Mouse (Mus musculus) intestine, postnatal 0 days (tissue): Measurements from ENCODE around the gene Xntrpc. TPM values are rescaled to one million over a fixed set of nuclear protein-coding genes. Genes with fewer than 3 reads are reported as not detected.
"Not testable (repeated sequence)": the region's sequence is repeated elsewhere in the genome, so short reads cannot be mapped to it uniquely, and the experiment has no call there.

ENCODE experiments used
- ATAC-seq: fragments of 200-750 bp; cut with Nextera tagmentation; 2 replicates; pipeline ENCODE4 v1.8.0; 2017; ENCODE audit warnings: mild to moderate bottlenecking, moderate TSS enrichment, moderate library complexity
- H3K27ac ChIP-seq: fragments of 300-500 bp; sonication (generic); 2 replicates; pipeline ENCODE4 v1.5.1; 2014; ENCODE audit warnings: mild to moderate bottlenecking, low read depth, low read length, moderate library complexity
- H3K27me3 ChIP-seq: fragments of 300-500 bp; sonication (generic); replicated peaks from 2 replicates; pipeline ENCODE4 v1.6.1; 2014; ENCODE audit warnings: low read length, mixed read lengths; ENCODE audit not compliant: control insufficient read depth, insufficient read depth
- H3K36me3 ChIP-seq: fragments of 300-500 bp; sonication (generic); 2 replicates; pipeline ENCODE4 v1.6.1; 2014; ENCODE audit warnings: mild to moderate bottlenecking, moderate library complexity; ENCODE audit not compliant: control insufficient read depth, insufficient read depth
- H3K4me1 ChIP-seq: fragments of 300-500 bp; sonication (generic); replicated peaks from 2 replicates; pipeline ENCODE4 v1.6.1; 2014; ENCODE audit warnings: antibody characterized with exemption, low read length, mixed read lengths; ENCODE audit not compliant: control insufficient read depth, insufficient read depth
- H3K4me2 ChIP-seq: fragments of 300-500 bp; sonication (generic); replicated peaks from 2 replicates; pipeline ENCODE4 v1.6.1; 2014; ENCODE audit warnings: low read depth, mild to moderate bottlenecking, moderate library complexity
- H3K4me3 ChIP-seq: fragments of 300-500 bp; sonication (generic); 2 replicates; pipeline ENCODE4 v1.5.1; 2014; ENCODE audit warnings: low read depth, low read length
- H3K9ac ChIP-seq: fragments of 300-500 bp; sonication (generic); 2 replicates; pipeline ENCODE4 v1.6.1; 2014; ENCODE audit warnings: mild to moderate bottlenecking, low read depth, low read length
- H3K9me3 ChIP-seq: fragments of 300-500 bp; sonication (generic); 2 replicates; pipeline ENCODE4 v1.6.1; 2016; ENCODE audit warnings: mixed run types; ENCODE audit not compliant: control insufficient read depth
- CTCF ChIP-seq: sonication (generic); IDR thresholded peaks from 2 replicates; pipeline ENCODE4 v1.5.1; 2016; ENCODE audit warnings: low read depth, mild to moderate bottlenecking, control low read depth, antibody characterized with exemption, moderate library complexity
- WGBS: fragments of 180-500 bp; shearing (Covaris S2); extraction: QIAGEN DNeasy Blood & Tissue Kit; methylation state at CpG from one replicate; pipeline ENCODE4 v1.1.7; 2014; 5-methylcytosine and 5-hydroxymethylcytosine counted together
- polyA plus RNA-seq: library from polyadenylated mRNA; unstranded; fragments of >200 nt; fragmentation: Nextera tagmentation; extraction: Ambion mirVana; gene quantifications from 2 replicates; pipeline ENCODE4 v1.2.1, GENCODE M21; 2015

Gene Xntrpc
- 0.16 TPM in 1 of 2 replicates, not detected in the other for polyA plus RNA-seq

DNA sequence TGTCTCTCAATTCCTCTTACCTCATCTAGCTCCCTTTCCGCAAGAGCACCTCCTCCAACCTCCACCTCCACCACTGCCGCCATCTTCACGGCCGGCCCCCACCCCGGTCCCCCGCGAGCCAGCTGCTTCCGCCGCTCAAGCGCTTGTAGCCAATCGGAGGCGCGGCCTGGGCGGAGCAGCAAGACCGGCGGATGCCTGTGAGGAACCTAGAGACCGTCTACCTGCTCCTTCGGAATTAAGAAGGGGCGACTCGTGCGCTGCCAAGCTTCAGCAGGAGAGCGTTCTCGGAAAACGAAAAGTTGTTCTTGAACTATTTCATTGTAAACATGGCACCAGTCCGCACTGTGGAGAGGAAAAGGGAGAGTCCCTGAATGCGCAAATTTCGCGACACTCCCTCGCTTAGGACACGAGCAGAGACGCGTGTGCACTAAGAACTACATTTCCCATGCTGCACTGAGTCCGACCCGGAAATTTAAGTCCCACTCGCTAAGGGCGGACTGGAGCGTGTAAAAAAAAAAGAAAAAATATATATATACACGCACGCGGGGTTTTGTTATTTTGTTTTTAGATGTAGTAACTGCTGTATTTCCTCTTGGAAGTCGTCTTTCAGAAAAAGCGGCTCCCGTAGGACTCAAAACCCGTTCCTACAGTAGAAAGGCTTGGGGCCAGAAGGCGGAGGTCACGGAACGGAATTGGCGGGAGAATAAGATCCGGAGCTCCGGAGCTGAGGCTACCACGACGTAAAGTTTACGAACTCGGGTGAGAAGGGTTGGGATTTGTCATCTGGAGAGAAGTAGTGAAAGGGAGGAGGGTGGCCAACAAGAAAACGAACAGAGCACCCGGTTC, at the start of gene Xntrpc, which contains the start of the genes Rnf121 and Xndc1:
Xntrpc (plus strand) TSS at position 668 of the 846 bp plus-strand sequence.
Rnf121 (minus strand) TSS at position 424 of the 846 bp plus-strand sequence.
Xndc1 (plus strand) TSS at position 466 of the 846 bp plus-strand sequence.
- Histone ChIP-seq H3K4me3 (peak within 1 kb of the TSS; percentile 70), H3K4me1 (peaks cover 17% of the 10 kb centered on the region; the same call in 1 of the 2 replicates), H3K4me2 (peak within 1 kb of the TSS; percentile 72), H3K9me3 (no peaks in the 10 kb centered on the region), H3K27me3 (no peaks in the 10 kb centered on the region), H3K9ac (peak within 1 kb of the TSS; percentile 53), H3K36me3 (no peaks in the 10 kb centered on the region), H3K27ac (peak within 1 kb of the TSS; percentile 60)
- under 1% methylated on average over 56 of the region's 56 CpGs for WGBS
- ATAC-seq, result peak; percentile 97
- TF ChIP-seq CTCF, result no peak

DNA sequence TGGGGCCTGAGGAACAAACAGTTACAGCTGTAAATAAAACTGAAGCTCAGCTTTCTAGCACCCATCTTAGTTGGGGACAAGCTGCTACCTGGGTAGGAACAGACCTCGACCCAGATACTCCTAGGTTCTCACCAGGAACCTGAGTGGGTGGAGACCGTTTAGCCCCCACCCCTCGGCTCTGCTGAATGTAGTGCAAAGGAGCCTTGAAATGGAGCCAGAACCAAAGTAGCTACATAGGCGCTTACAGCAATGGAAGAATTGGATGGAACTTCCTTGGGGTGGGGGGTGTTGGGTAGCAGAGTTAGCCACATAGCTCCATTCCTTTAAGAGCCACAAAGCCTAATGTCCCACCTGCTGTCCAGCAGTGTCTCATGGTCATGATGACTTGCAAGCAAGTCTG, 48.6 kb upstream of the Xntrpc start:
- Histone ChIP-seq H3K36me3 (peaks cover 72% of the 10 kb centered on the region), H3K27ac (no peak overlapping the region), H3K4me2 (peak overlapping the region; percentile 39), H3K4me3 (no peak overlapping the region), H3K27me3 (no peaks in the 10 kb centered on the region), H3K9me3 (no peaks in the 10 kb centered on the region), H3K9ac (no peak overlapping the region), H3K4me1 (no peaks in the 10 kb centered on the region)
- ATAC-seq, result no peak
- 78% methylated on average over 4 of the region's 4 CpGs for WGBS
- TF ChIP-seq CTCF, result no peak

DNA sequence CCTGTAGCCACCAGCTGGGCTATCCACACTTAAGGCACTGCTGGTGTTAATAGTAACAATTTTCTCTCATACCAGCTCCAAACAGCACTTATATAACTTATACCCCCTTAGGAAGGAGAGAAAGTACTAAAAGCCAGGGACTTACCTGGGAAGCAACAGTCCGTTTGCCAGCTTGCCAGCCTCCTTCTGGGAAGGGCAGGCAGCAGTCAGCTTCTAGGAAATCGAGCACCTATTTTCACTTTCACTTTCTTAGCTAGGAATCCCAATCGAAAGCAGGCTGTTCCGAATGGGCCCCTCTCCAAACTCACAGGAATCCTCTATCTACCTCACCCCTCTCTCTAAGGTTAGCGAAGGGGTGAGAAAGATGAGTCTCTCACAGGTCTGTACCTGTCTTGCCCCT, 48.1 kb upstream of the Xntrpc start:
- Histone ChIP-seq H3K4me3 (no peak overlapping the region), H3K27me3 (no peaks in the 10 kb centered on the region), H3K4me2 (peak overlapping the region; percentile 39), H3K9me3 (no peaks in the 10 kb centered on the region), H3K9ac (no peak overlapping the region), H3K27ac (no peak overlapping the region), H3K36me3 (peaks cover 69% of the 10 kb centered on the region), H3K4me1 (no peaks in the 10 kb centered on the region)
- 0 out of 2 replicates have a peak, but pooled peaks have one; percentile 17 for ATAC-seq
- TF ChIP-seq CTCF, result no peak
- 38% methylated on average over 5 of the region's 5 CpGs for WGBS

DNA sequence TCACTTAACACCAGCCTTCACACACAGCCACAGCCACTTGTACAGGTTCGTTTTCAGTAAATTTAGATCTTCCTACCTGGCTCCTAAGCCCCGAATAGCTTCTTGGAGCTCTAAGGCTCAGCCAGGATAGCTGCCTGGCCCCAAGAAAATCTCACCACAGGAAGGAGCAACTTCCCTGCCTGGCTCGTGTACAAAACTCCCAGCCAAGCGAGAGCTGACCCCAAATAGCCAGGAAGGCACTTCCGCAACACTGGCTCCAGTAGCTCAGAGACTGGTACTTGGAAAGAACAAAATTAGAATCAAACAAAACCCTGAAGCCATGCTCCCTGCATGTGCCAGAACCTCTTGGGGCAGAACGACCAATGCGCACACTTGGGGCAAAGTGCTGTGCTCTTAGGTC, 47.5 kb upstream of the Xntrpc start:
- Histone ChIP-seq H3K36me3 (peaks cover 69% of the 10 kb centered on the region), H3K4me3 (no peak overlapping the region), H3K4me1 (no peaks in the 10 kb centered on the region), H3K4me2 (no peak overlapping the region), H3K9ac (no peak overlapping the region), H3K27ac (no peak overlapping the region), H3K9me3 (no peaks in the 10 kb centered on the region), H3K27me3 (no peaks in the 10 kb centered on the region)
- ATAC-seq, result no peak
- 79% methylated on average over 7 of the region's 7 CpGs for WGBS
- no peak for TF ChIP-seq CTCF

DNA sequence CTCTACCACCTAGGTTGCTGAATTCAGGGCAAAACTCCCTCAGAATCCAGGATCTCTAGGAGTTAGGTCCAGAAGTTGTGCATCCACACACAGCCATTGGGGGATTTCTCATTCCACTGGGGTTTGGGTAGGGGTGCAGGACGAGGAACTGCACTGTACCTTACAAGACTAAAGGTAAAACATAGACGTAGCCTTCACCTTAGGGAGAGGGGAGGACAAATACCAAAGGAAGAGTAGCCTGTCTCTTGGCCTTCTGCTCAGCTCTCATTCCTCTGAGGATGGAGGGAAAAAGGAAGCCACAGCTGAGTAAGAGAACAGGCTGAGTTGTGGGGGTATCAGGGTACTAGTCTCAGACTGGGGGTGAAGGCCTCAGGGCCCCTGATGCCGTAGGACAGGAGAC, 46.9 kb upstream of the Xntrpc start, which contains the start of gene Il18bp:
Il18bp (minus strand) TSS at position 101 of the 400 bp plus-strand sequence.
- Histone ChIP-seq H3K4me1 (no peaks in the 10 kb centered on the region), H3K9me3 (no peaks in the 10 kb centered on the region), H3K4me2 (peak within 1 kb of the TSS; percentile 39), H3K4me3 (no peak within 1 kb of the TSS), H3K27me3 (no peaks in the 10 kb centered on the region), H3K36me3 (peaks cover 68% of the 10 kb centered on the region), H3K27ac (no peak within 1 kb of the TSS), H3K9ac (no peak within 1 kb of the TSS)
- ATAC-seq, result no peak
- 80% methylated on average over 3 of the region's 3 CpGs for WGBS
- TF ChIP-seq CTCF, result no peak

DNA sequence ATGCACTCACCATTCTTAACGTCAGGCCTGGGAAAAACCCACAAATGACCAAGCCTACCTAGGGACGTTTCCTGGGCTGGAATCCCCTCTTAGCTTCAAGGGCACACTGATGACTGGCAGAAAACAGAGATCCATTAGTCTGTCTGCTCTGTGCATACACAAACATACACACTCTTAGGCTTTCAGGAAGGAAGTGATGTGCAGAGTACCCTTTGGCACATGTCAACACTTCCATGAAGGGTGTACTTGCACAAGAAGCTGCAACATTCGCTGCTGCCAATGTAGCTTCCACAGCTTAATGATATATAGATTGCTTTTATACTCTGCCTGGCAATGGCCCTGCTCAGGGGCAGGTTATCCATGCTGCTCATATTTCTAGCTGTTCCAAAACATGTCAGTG, 46.2 kb upstream of the Xntrpc start:
- Histone ChIP-seq H3K27me3 (no peaks in the 10 kb centered on the region), H3K9ac (no peak overlapping the region), H3K4me3 (no peak overlapping the region), H3K9me3 (no peaks in the 10 kb centered on the region), H3K36me3 (peaks cover 66% of the 10 kb centered on the region), H3K27ac (no peak overlapping the region), H3K4me1 (no peaks in the 10 kb centered on the region), H3K4me2 (no peak overlapping the region)
- TF ChIP-seq CTCF, result no peak
- no peak for ATAC-seq
- 61% methylated on average over 3 of the region's 3 CpGs for WGBS

DNA sequence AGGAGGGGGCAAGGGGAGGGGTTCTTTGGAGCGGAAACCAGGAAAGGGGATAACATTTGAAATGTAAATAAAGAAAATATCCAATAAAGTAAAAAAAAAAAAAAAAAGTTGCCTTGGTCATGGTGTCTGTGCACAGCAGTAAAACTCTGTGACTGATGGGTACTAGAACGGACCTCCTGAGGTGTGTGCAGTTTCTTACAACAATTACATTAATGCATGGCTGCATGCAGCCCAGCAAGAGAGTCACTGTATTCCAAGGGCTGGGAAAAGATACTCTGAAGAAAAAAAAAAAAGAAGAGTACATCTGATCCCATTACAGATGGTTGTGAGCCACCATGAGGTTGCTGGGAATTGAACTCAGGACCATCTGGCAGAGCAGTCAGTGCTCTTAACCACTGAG, 44.6 kb upstream of the Xntrpc start:
- H3K9ac ChIP-seq, H3K27ac ChIP-seq, H3K4me1 ChIP-seq, H3K27me3 ChIP-seq, H3K4me3 ChIP-seq, H3K4me2 ChIP-seq, H3K9me3 ChIP-seq, ATAC-seq: not testable (repeated sequence)
- peaks cover 63% of the 10 kb centered on the region for H3K36me3 ChIP-seq
- WGBS, result 94% methylated on average over 2 of the region's 2 CpGs
